Mouse (Mus musculus) inflammation-experienced regulatory T-cells, adult 16 weeks (primary cell): Measurements from ENCODE around the gene Dimt1. TPM values are rescaled to one million over a fixed set of nuclear protein-coding genes. Genes with fewer than 3 reads are reported as not detected.

Experiments
- polyA plus RNA-seq: library from polyadenylated mRNA; unstranded; fragments of 100-300 nt; shearing (Covaris generic); gene quantifications from one replicate; pipeline ENCODE4 v1.2.1, GENCODE M21; 2017

The Dimt1 gene
- 37.4 TPM for polyA plus RNA-seq

DNA sequence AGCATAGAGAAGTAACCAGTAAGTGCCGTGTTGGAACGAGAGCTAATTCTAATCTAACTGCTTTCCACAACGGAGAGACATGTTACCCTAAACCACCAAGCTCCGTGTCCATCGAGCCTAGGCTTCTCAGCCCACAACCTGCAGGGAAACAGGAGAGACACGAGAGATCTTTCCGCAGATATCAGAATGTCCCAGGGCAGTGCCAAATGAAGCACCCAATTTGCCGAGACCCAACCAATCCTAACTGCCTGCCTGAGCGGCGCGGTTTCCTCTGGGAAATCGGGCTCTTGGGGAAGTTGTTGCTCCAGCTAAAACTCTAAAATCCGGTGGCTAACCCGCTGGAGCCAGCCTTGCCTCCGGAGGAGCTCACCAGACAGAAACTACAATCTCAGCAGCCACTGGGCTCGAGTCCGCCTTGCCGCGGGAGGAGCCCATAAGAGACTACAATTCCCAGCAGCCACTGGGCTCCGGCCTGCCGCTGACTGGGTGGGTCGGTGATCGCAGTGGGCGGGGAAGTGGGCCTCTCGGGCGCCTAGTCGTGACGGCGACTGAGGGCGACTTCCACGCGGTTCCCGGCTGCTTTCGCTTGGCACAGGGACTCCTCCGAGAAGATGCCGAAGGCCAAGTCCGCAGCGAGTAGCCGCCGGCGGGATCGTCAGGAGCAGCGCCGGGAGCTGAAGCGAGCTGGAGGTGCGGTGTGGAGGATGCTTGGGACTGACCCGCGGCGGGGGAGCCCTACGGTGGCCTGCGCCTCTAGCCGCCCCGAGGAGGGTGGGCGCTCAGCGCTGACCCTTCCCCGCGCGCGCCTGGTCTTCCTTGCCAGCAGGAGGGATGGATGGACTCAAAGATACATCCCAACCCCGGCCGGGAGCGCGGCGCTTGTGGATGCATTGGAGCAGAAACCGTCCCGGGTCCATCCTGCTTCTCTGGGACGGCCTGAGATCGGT is at the start of gene Dimt1:
Gene Dimt1, plus strand, starts transcription at position 534 of the 947 bp plus-strand sequence.

GRCm38 (mm10) chr13:106936256-106937137 is 10.4 kb upstream of the Dimt1 start, which contains the start of gene Ipo11:
Ipo11 (minus strand) TSS chr13:106936958.

Other genes starting within 250 kb of the Dimt1 start
- 39.7 TPM for gene Ipo11, start 10.2 kb upstream of the Dimt1 start, polyA plus RNA-seq
- gene Kif2a, start 75.0 kb downstream of the Dimt1 start, polyA plus RNA-seq = 8.1 TPM